Comparison of ENCODE assay signal across 9 mouse cellular contexts in genomic region chr11:105312972-105313632, GRCm38 (mm10). TPM values are rescaled to one million over a fixed set of nuclear protein-coding genes. Genes with fewer than 3 reads are reported as not detected.
A peak's percentile ranks its signal among the peaks of the same experiment; 100 is the strongest.
DNase-seq lines count a peak whose midpoint lies in the region; ATAC-seq lines count a peak whose summit lies in the region.
"Had no signal": no experiment of that assay in that cellular context is flagged by ENCODE, and none has a peak within 500 bp of the region (broad histone marks: within the 10 kb centered on the region; RNA-seq: fewer than 3 reads in every experiment).

No protein-coding gene starts in this region.

- H3K4me3 ChIP-seq in forebrain, embryonic 10.5 days, result no peak overlapping the region
- H3K4me3 ChIP-seq in forebrain, embryonic 16.5 days (replicated peaks; ENCODE audit: low read length), result no peak overlapping the region
- no peak overlapping the region for H3K4me3 ChIP-seq in forebrain, embryonic 14.5 days (ENCODE audit: low read depth, low read length)
- H3K4me3 ChIP-seq in limb, embryonic 11.5 days (ENCODE audit: low read depth, low read length), result no peak overlapping the region
- H3K4me3 ChIP-seq in neural tube, embryonic 11.5 days (ENCODE audit: low read depth, low read length), result no peak overlapping the region

- no peak overlapping the region for H3K9ac ChIP-seq in forebrain, embryonic 16.5 days (replicated peaks; ENCODE audit: low read depth, low read length)
- no peak overlapping the region for H3K9ac ChIP-seq in forebrain, embryonic 14.5 days (ENCODE audit: low read length)
- no peak overlapping the region for H3K9ac ChIP-seq in limb, embryonic 11.5 days (ENCODE audit: low read length)
- no peak overlapping the region for H3K9ac ChIP-seq in neural tube, embryonic 11.5 days (ENCODE audit: low read length)

- intact Hi-C loops in heart, postnatal 36 days (cut with DNase I), result loop anchor here (2.0 kb wide), 1 partner anchor 20 kb away; the partner anchor contains the start of gene Mrc2

- ATAC-seq in forebrain, embryonic 16.5 days, result no peak; the same call in 1 of the 2 replicates
- peak; percentile 46; the same call in 1 of the 2 replicates for ATAC-seq in forebrain, embryonic 14.5 days
- ATAC-seq in limb, embryonic 11.5 days (ENCODE audit: insufficient number of reproducible peaks, low FRiP score, low TSS enrichment, low read depth), result peak; percentile 64
- no peak for ATAC-seq in neural tube, embryonic 11.5 days (ENCODE audit: insufficient read depth, low FRiP score, low TSS enrichment)

- WGBS in forebrain, embryonic 10.5 days, result 49% methylated on average over 10 of the region's 10 CpGs
- WGBS in forebrain, embryonic 16.5 days, result 68% methylated on average over 10 of the region's 10 CpGs
- 63% methylated on average over 10 of the region's 10 CpGs for WGBS in forebrain, embryonic 14.5 days
- 10% methylated on average over 10 of the region's 10 CpGs for WGBS in limb, embryonic 11.5 days
- WGBS in neural tube, embryonic 11.5 days, result 50% methylated on average over 10 of the region's 10 CpGs

- H3K27me3 ChIP-seq in forebrain, embryonic 10.5 days (ENCODE audit: poor library complexity, severe bottlenecking), result no peaks in the 10 kb centered on the region
- H3K27me3 ChIP-seq in forebrain, embryonic 16.5 days (replicated peaks; ENCODE audit: control insufficient read depth, insufficient read depth, low read length), result no peaks in the 10 kb centered on the region
- H3K27me3 ChIP-seq in forebrain, embryonic 14.5 days (replicated peaks; ENCODE audit: control insufficient read depth, insufficient read depth, low read length), result no peaks in the 10 kb centered on the region
- no peaks in the 10 kb centered on the region for H3K27me3 ChIP-seq in limb, embryonic 11.5 days (ENCODE audit: control insufficient read depth, insufficient read depth, low read length)
- H3K27me3 ChIP-seq in neural tube, embryonic 11.5 days (ENCODE audit: control insufficient read depth, insufficient read depth, low read length), result no peaks in the 10 kb centered on the region
- H3K27me3 ChIP-seq: CH12.LX had no signal

- H3K9me3 ChIP-seq in forebrain, embryonic 10.5 days, result no peaks in the 10 kb centered on the region
- H3K9me3 ChIP-seq in forebrain, embryonic 16.5 days (ENCODE audit: control insufficient read depth, low read length), result no peaks in the 10 kb centered on the region
- no peaks in the 10 kb centered on the region for H3K9me3 ChIP-seq in forebrain, embryonic 14.5 days (replicated peaks; ENCODE audit: control insufficient read depth, low read length)
- no peaks in the 10 kb centered on the region for H3K9me3 ChIP-seq in limb, embryonic 11.5 days (ENCODE audit: control insufficient read depth, low read length)
- no peaks in the 10 kb centered on the region for H3K9me3 ChIP-seq in neural tube, embryonic 11.5 days (ENCODE audit: control insufficient read depth, low read length)

- H3K27ac ChIP-seq in forebrain, embryonic 10.5 days, result peak overlapping the region; percentile 76
- no peak overlapping the region for H3K27ac ChIP-seq in forebrain, embryonic 16.5 days (ENCODE audit: low read length)
- no peak overlapping the region for H3K27ac ChIP-seq in forebrain, embryonic 14.5 days (ENCODE audit: low read depth, low read length)
- H3K27ac ChIP-seq in limb, embryonic 11.5 days (replicated peaks; ENCODE audit: low read depth, low read length), result peak overlapping the region; percentile 77
- H3K27ac ChIP-seq in neural tube, embryonic 11.5 days (ENCODE audit: low read depth, low read length), result no peak overlapping the region

- H3K4me2 ChIP-seq in forebrain, embryonic 16.5 days (ENCODE audit: low read length), result no peak overlapping the region
- no peak overlapping the region for H3K4me2 ChIP-seq in forebrain, embryonic 14.5 days (ENCODE audit: low read length)
- H3K4me2 ChIP-seq in limb, embryonic 11.5 days (ENCODE audit: low read depth, severe bottlenecking), result no peak overlapping the region
- no peak overlapping the region for H3K4me2 ChIP-seq in neural tube, embryonic 11.5 days (ENCODE audit: low read depth)

- DNase-seq in forebrain, embryonic 10.5 days (ENCODE audit: extremely low spot score, low spot score), result peak; percentile 49
- DNase-seq in forebrain, embryonic 14.5 days (ENCODE audit: low spot score), result peak; percentile 19
- DNase-seq in heart, postnatal 36 days, result peak; percentile 57 to 64
- peak; percentile 68 for DNase-seq in limb, embryonic 11.5 days (ENCODE audit: low spot score)
- peak; percentile 33 for DNase-seq in neural tube, embryonic 11.5 days (ENCODE audit: low spot score)
- no peak for DNase-seq in right cerebral cortex, postnatal 10 days (ENCODE audit: low spot score in 2 of 2)
- DNase-seq in thymus, postnatal 25 days, result no peak

- H3K36me3 ChIP-seq in forebrain, embryonic 10.5 days (replicated peaks), result peaks cover 26% of the 10 kb centered on the region
- no peaks in the 10 kb centered on the region for H3K36me3 ChIP-seq in forebrain, embryonic 16.5 days (ENCODE audit: control insufficient read depth, insufficient read depth)
- no peaks in the 10 kb centered on the region for H3K36me3 ChIP-seq in forebrain, embryonic 14.5 days (ENCODE audit: control insufficient read depth, insufficient read depth, low read length)
- H3K36me3 ChIP-seq in limb, embryonic 11.5 days (ENCODE audit: control insufficient read depth, insufficient read depth, low read length), result no peaks in the 10 kb centered on the region
- H3K36me3 ChIP-seq in neural tube, embryonic 11.5 days (ENCODE audit: control insufficient read depth, insufficient read depth, low read length), result no peaks in the 10 kb centered on the region

- peaks cover 63% of the 10 kb centered on the region for H3K4me1 ChIP-seq in forebrain, embryonic 10.5 days
- peaks cover 18% of the 10 kb centered on the region for H3K4me1 ChIP-seq in forebrain, embryonic 16.5 days (replicated peaks; ENCODE audit: control insufficient read depth, insufficient read depth, low read length)
- H3K4me1 ChIP-seq in forebrain, embryonic 14.5 days (ENCODE audit: control insufficient read depth, insufficient read depth, low read length), result 0 out of 2 replicates have a peak, but pooled peaks cover 5% of the 10 kb centered on the region
- peaks cover 35% of the 10 kb centered on the region for H3K4me1 ChIP-seq in limb, embryonic 11.5 days (ENCODE audit: control insufficient read depth, insufficient read depth, low read length)
- peaks cover 25% of the 10 kb centered on the region for H3K4me1 ChIP-seq in neural tube, embryonic 11.5 days (ENCODE audit: control insufficient read depth, insufficient read depth, low read length)

RNA-seq across cellular contexts. Expression of gene Mrc2, which starts 20.7 kb away (rescaled TPM):
- 19.1 and 20.4 TPM in 2 replicates for polyA plus RNA-seq in forebrain, embryonic 10.5 days (2016; fragmentation: Nextera tagmentation; extraction: Ambion mirVana)
- 3.6 and 5.1 TPM in 2 replicates for polyA plus RNA-seq in forebrain, embryonic 16.5 days (2015; fragmentation: Nextera tagmentation; extraction: Ambion mirVana)
- 2.6 and 3.2 TPM in 2 replicates for polyA plus RNA-seq in forebrain, embryonic 14.5 days (2014; fragmentation: Nextera tagmentation; extraction: Ambion mirVana)
- total RNA-seq in heart, postnatal 36 days (2021), result 10 to 100 TPM; 18.4 to 20.3 TPM
- polyA plus RNA-seq in limb, embryonic 11.5 days (2014; fragmentation: Nextera tagmentation; extraction: Ambion mirVana), result 14.6 and 14.7 TPM in 2 replicates
- polyA plus RNA-seq in neural tube, embryonic 11.5 days (2014; fragmentation: Nextera tagmentation; extraction: Ambion mirVana), result 9.3 and 10.7 TPM in 2 replicates

Comparison
In these comparisons a context has a peak if more than half of its experiments do, and no peak if none do; other contexts are left out.
1. H3K27ac ChIP-seq: peak in forebrain, embryonic 10.5 days (single experiment) and limb, embryonic 11.5 days (single experiment); none in forebrain, embryonic 16.5 days (single experiment), forebrain, embryonic 14.5 days (single experiment) and neural tube, embryonic 11.5 days (single experiment).
2. ATAC-seq: peak in forebrain, embryonic 14.5 days (single experiment) and limb, embryonic 11.5 days (single experiment); none in forebrain, embryonic 16.5 days (single experiment) and neural tube, embryonic 11.5 days (single experiment).
3. DNase-seq: peak in forebrain, embryonic 10.5 days (single experiment), forebrain, embryonic 14.5 days (single experiment), heart, postnatal 36 days (2 of 2), limb, embryonic 11.5 days (single experiment) and neural tube, embryonic 11.5 days (single experiment); none in right cerebral cortex, postnatal 10 days (0 of 2) and thymus, postnatal 25 days (single experiment).